Mouse (Mus musculus) left cerebral cortex, adult 18-20 months (tissue): ENCODE measurements around the gene Sema4f. TPM values are rescaled to one million over a fixed set of nuclear protein-coding genes. Genes with fewer than 3 reads are reported as not detected.

Source experiments
- DNase-seq, 2 experiments: peaks; one replicate each; pipeline ENCODE4 v3.0.0; 2021 to 2022; ENCODE audit warnings: low spot score in 2 of 2, mixed read lengths in 1 of 2
- total RNA-seq, 2 experiments: library from RNA; stranded (reverse); gene quantifications; 2 replicates each; pipeline ENCODE4 v1.2.3; 2021

Gene Sema4f
- total RNA-seq, 2 experiments from 2014 or later, result 37.8 to 41.2 TPM

DNA sequence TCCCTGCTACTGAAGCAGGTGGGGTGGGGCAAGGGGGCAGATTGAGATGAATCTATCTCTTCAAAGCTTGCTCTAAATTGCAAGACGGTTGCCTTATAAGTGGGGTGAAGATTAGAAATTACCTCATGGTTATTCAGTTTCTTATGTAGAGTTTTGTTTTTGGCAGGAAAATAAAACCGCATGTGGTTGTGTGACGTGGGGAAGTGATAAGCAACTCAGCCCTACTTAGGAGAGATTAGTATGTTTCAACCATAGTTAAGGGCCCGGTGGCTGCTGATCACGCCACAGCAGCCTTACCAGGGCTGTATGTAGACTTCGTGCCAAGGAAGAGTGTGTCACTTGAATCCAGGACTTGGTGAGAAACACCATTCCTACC is 67.2 kb downstream of the Sema4f start:
- DNase-seq, result no peak

DNA sequence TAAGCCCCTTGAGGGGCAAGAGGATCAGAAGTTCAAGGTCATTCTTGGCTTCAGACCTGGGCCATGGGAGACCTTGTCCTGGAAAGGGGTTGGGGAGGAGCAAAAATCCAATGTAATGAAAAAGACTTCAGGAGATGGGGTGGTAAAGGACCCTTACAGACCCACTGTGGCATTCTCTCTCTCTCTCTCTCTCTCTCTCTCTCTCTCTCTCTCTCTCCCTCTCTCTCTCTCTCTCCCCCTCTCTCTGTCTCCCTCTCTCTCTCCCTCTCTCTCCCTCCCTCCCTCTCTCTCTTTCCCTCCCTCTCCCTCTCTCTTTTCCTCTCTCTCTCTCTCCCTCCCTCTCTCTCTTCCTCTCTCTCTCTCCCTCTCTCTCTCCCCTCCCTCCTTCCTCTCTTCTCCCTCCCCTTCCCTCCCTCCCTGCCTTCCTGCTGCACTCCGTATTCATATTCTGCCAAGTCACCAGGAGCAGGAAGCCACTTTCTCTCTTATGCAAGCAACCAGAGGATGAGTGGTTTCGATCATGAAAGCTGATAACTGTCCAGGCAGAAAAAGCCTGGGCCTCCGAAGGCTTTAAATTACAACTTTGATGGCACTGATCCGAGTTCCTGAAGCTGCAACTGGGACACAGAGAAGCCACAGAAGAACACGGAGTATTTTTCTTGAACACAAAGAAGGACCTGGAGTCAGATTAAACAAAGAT is 67.8 kb downstream of the Sema4f start:
- DNase-seq, result no peak

DNA sequence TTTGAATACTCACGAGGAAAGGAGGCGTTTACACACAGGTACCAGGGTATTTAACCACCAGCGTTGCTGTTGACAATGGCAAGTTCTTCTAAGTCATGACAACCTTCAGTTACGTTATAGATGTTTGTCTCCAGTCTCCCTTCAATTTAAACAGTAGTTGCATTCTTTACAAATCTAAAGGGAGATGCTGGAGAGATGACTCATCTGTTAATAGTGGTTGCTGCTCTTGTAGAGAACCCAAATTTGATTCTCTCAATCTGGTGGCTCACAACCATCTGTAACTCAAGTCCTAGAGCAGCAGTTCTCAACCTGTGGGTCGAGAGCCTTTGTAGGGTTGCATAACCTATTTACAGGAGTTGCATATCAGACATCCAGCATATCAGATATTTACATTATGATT is 71.1 kb downstream of the Sema4f start:
- DNase-seq, result no peak

DNA sequence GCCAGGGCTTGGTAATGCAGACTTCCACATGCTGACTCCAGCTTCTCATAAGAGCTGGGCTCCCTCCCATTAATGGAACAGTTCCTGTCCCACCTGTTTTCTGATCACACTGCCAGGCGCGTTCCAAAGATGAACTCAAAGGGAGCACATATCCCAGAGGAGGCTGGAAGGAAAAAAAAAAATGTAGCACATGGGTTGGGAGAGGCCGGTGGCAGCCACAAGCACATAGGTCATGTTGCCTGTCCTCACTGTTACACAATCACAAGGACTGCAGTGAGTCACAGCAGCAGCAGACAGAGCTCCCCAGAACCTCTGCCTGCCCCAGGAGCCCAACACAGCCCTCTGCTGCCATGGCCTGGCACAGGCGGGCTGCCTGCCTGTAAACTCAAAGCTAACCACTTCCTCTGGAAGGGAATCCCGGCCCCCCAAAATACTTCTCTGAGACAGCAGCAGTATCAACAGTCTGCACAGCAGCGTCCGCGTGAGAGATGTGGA is 76.1 kb downstream of the Sema4f start:
- DNase-seq, result peak in 1 of 2 experiments; percentile 9

DNA sequence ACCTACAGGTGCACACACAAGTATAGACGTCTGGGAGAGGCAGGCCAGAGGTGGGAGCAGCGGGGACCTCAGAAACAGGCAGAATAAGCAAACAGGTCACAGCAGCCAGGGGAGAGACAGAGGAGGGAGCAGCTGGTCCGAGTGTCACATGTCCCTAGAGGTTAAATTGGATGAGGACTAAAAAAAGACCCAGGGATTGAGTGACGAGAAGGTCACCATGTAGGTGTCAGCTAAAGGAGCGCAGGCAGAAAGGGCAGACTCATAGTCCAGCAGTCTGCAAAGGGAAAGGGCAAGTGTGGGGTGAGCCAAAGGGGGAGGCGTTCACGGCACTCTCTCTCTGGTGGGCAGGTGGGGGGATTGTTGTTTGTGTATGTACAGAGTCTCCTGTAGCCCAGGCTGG is 77.1 kb downstream of the Sema4f start:
- no peak for DNase-seq

DNA sequence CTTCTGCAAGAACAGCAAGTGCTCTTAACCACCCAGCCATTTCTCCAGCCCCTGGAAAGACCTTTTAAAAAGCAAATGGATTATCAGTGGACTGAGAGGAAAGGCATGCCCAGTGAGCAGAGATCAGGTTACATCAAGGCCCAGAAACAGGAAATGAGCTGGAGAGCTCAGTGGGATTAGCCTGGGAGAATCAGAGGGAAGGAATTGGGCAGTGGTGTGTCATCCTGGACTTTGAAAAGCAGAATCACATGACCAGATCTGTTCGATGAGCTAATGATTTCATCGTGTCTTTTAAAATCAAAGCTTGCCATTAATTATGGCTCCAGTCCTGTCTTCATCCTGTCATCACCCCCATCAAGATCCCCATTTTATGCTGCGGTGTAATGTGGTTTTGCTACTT is 77.5 kb downstream of the Sema4f start:
- no peak for DNase-seq

Other genes with a start within 250 kb of the Sema4f start
- 10 to 100 TPM; 34.5 to 36.1 TPM for gene Pole4, start 234.4 kb downstream of the Sema4f start, total RNA-seq
- 1 to 10 TPM; 2.5 to 4.4 TPM for gene Hk2, start 165.3 kb downstream of the Sema4f start, total RNA-seq
- gene M1ap, start 7.1 kb upstream of the Sema4f start, total RNA-seq, result not detected
- gene Dok1, start 93.7 kb upstream of the Sema4f start, total RNA-seq, result 1 to 10 TPM; 1.8 to 2.7 TPM
- gene Loxl3, start 94.4 kb upstream of the Sema4f start, total RNA-seq, result 1 to 10 TPM; 2.0 to 2.2 TPM
- 100 to 1,000 TPM; 114 to 121 TPM for gene Aup1, start 114.8 kb upstream of the Sema4f start, total RNA-seq
- 10 to 100 TPM; 37.7 to 46.2 TPM for gene Htra2, start 115.5 kb upstream of the Sema4f start, total RNA-seq
- gene Dqx1, start 118.1 kb upstream of the Sema4f start, total RNA-seq, result under 1 TPM; 0.56 to 0.93 TPM
- not detected for gene Tlx2, start 130.5 kb upstream of the Sema4f start, total RNA-seq
- 10 to 100 TPM; 27.0 to 30.3 TPM for gene Pcgf1, start 138.1 kb upstream of the Sema4f start, total RNA-seq
- not detected for gene Lbx2, start 146.6 kb upstream of the Sema4f start, total RNA-seq
- gene Ccdc142, start 161.8 kb upstream of the Sema4f start, total RNA-seq, result 1 to 10 TPM; 3.7 to 6.2 TPM
- 1 to 10 TPM; 5.0 to 5.4 TPM for gene Gm42688, start 161.8 kb upstream of the Sema4f start, total RNA-seq
- 10 to 100 TPM; 54.5 to 59.6 TPM for gene Mrpl53, start 169.3 kb upstream of the Sema4f start, total RNA-seq
- gene Mogs, start 175.7 kb upstream of the Sema4f start, total RNA-seq, result 10 to 100 TPM; 29.6 to 31.8 TPM
- gene Wbp1, start 181.8 kb upstream of the Sema4f start, total RNA-seq, result 10 to 100 TPM; 37.2 to 40.2 TPM
- gene Ino80b, start 185.7 kb upstream of the Sema4f start, total RNA-seq, result 10 to 100 TPM; 23.1 to 26.3 TPM
- gene Rtkn, start 195.7 kb upstream of the Sema4f start, total RNA-seq, result 10 to 100 TPM; 88.3 to 88.8 TPM
- 10 to 100 TPM; 33.0 to 33.3 TPM for gene Wdr54, start 216.6 kb upstream of the Sema4f start, total RNA-seq
- 10 to 100 TPM; 33.9 to 35.7 TPM for gene 1700003E16Rik, start 216.6 kb upstream of the Sema4f start, total RNA-seq
- gene Dctn1, start 226.2 kb upstream of the Sema4f start, total RNA-seq, result 100 to 1,000 TPM; 369 to 374 TPM